Mouse (Mus musculus): ENCODE data around the gene Rnf186. TPM values are rescaled to one million over a fixed set of nuclear protein-coding genes. Genes with fewer than 3 reads are reported as not detected.
A peak's percentile ranks its signal among the peaks of the same experiment; 100 is the strongest.
"Not testable (repeated sequence)": the region's sequence is repeated elsewhere in the genome, so short reads cannot be mapped to it uniquely, and the experiment has no call there.

Gene Rnf186
- total RNA-seq, 2 experiments from 2014 or later, result not detected

DNA sequence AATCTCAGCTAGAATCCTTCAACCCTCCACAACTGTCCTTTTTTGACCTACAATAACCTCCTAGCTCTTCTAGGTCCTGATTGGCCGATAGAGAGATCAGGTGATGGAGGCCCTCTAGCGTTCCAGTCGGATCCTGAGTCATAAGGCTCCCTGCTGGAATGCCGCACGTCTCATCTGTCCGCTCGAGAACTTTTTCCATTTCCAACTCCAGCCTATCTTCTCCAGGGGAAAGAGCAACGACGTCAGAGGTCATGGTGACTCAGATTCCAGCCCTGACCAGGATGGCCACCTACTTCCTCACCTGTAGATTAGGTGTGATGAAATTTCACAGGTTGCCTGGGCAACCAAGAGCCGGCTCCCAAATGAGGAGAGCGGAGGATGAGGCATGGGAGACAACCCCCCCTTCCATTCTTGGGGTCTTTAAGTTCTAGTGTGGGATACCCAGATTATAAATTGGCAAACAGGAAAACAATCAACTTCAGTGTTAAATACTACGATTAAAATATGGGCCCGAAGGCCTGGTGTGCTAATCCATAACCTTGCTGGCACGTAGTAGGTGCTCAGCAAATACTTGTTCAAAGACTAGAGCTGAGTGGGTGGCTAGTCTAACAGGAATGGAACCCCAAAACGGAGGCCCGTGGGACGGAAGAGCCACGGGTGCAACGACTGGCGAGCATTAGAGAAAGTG is 5.4 kb downstream of the Rnf186 start:
- peak; percentile 71 for DNase-seq

DNA sequence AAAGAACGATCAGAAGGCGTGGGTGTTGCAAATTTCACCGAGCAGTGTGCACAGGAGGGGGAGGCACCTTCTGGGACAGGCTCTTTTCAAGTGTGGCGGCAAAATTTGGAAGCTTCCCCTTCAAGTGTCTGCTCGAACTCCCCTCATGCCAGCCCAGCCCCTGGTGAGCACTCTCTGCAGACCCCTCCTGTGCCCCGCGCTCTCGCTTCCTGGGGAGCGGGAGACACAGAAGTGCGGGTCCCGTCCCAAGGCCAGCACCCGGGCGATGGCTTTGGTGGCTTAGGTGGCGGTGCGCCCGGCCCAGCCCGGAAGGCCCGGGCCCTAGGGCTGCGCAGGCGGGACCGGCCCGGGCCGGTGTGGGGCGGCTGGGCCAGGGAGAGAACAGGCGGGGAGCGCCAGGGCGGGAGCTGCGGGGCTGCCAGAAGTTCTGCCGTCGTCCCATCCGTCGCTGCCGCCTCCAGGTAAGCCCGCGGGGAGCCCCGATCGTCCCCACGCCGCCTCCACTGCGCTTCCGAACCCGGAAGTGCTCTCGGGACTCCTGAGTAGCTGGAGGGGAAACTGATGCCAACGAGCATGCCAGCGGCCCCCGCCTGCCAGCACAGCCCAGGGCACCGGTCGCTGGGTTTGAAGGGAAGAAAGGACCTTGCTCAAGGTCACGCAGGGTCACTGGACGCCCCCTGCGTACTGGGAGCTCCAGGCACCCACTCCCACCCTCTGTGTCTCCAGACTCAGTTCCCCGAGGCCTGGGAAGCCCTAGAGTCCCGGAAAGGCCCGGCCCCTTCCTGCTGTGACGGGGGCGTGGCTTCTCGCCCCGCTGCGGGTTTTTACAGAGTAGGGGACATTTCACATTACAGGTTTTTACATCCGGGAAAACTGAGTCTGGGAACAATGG is 6.2 kb downstream of the Rnf186 start, which contains the start of gene Tmco4:
Tmco4 (plus strand) TSS at position 62 of the 892 bp plus-strand sequence.
- peak; percentile 70 for DNase-seq

DNA sequence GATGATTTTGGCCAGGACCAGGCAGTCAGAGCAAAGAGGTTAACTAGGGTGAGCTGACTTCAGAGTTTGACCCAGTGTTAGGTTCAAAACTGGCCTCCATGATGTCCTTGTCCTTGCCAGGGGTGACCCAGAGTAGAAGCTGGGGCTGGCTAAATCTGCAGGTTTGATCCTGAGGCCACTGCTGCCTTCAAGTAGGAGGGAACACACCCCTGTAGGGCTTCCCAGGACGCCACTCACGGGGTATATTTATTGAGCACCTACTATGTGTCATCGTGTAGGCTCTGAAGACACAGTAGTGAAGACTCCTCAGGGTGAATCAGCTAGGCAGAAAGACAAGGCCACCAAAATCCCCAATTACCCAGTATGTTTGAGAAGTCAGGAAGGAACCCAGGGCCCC is 6.8 kb downstream of the Rnf186 start:
- DNase-seq, result no peak

DNA sequence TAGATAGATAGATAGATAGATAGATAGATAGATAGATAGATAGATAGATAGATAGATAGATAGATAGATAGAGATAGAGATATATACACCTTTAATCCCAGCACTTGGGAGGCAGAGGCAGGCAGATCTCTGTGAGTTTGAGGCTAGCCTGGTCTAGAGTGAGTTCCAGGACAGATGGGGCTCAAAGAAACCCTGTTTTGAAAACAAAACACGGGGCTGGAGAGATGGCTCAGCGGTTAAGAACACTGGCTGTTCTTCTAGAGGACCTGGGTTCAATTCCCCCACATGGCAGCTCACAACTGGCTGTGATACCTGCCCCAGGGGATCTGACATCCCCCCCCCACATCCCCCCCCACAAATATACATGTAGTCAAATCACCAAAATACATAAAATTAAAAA is 7.6 kb downstream of the Rnf186 start:
- DNase-seq, result not testable (repeated sequence)

DNA sequence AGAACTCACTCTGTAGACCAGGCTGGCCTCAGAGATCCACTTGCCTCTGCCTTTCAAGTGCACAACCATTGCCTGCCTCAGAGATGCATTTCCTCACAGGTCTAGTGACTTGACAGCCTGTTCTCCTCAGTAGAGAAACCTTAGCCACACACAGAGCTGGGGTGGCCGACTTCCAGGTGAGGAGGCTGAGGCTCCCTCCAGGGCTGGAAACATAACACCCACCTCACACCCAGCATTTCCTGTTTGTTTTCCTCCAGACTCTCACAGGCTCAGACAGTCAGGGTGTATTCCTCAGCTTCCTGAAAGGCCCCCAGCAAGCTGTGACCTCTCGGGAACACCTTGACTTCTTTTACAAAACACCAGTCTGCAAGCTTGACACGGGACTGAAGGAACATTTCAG is 8.3 kb downstream of the Rnf186 start:
- peak; percentile 39 for DNase-seq

DNA sequence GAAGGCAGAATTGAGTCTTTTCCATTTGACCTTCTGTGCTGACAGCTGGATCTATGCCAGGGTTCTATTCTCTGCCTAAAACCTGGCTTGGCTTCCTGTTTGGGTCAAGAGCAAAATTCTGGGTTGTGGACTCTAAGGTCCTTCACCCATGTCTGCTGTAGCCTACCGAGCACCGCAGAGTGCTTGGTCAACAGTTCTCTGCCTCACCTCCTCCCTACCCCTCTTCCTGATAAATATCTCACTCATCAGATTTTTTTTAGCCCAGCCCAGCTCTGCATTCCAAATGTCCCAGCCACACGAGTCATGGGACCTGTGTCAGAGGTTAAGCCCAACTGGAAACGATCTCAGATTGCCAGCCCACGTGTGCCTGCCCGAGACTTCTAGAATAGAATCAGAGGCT is 9.1 kb downstream of the Rnf186 start:
- DNase-seq, result peak; percentile 28

DNA sequence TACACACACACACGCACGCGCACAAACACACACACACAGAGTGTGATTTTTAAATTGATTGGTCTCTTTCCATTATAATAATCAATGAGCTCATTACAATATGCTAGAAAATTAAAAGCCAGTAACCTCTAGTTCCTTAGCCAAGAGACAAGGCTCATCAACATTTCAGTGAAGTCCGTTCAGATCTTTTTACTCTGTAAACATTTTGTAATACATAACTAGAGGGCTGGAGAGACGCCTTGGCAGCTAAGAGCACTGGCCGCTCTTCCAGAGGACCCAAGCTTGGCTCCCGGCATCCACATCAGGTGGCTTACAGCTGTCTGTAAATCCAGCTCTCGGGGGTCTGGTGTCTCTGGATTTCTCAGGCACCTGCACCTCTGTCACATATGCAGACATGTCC is 13.1 kb downstream of the Rnf186 start:
- DNase-seq, result no peak

DNA sequence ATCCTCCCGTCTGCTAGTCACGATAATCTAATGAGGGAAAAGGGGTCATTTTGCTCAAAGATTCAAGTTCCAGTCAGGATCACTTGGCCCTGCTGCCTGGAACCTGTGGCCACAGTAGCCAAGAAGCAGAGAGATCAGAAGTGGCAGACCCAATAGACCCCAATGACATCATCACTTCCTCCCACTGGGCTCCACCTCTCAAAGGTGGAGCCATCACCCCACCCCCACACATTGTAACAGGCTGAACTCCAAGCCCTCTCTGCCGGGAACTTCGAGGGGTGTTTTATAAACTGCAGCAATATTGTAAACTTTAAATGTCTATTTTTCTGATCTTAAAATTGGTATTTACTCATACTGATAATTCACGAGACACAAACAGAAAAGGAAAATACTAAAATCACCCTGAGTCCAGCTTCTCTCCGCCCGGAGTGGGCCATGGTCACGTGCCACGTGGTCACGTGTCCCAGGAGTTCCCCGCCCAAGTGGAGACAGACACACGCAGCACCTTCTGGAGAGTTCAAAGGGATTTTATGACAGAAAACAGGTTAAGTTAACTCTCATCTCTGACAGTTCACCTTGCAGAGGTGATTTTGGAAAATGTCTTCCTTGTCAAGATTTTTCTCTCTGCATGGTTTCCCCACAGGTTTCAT is 14.0 kb downstream of the Rnf186 start:
- DNase-seq, result no peak

DNA sequence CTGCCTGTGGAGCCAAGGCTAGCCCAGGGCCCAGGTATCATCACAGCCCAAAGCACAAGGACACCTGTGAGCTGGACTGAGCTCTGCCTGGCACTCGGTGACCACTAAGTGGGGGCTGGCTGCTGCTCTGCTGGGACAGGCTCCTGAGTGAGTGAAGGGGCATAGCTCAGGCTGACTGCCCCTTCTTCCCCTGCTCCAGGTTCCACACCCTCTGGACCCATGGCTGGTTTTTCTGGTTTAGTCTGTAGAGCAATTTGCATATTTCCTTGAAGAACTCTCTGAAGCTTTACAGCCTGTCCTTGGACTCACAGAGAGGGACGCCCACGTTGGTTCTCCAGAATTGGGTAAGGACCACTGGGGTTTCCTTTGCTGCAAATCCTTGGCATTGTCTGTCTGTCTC is 16.5 kb downstream of the Rnf186 start:
- no peak for DNase-seq

DNA sequence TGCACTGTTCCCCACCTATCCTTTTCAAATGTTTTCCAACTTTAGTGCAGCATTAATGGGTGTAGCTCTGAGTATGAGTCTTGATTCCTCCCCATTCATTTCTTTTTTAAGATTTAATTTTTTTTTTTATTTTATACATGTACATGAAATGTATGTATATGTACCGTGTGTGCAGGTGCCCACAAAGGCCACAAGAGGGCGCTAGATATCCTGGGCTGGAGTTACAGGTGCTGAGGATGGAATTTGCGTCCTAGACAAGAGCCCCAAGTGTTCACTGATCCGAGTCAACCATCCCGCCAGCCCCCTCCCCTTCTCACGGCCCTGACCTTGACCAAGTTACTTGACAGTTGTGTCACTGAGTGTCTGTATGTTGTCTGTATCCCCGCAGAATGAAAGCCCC is 17.8 kb downstream of the Rnf186 start:
- DNase-seq, result no peak

DNA sequence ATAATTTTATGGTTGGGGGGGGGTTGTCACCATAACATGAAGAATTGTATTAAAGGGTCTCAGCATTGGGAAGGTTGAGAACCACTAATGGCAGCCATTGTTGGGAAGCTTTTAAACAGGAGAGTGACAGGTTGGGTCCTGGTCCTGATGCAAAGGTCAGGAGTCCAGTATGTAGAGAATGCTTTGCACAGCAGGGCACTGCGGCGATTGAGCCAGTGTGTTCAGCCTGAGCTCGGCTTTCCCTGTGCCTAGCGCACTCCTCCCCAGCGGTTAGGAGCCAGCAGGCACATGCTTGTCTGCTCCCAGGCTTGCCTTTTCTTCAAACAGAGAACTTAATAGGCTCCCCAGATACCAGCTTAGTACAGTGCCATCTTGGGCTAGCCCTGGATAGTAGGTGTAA is 19.4 kb downstream of the Rnf186 start:
- no peak for DNase-seq

DNA sequence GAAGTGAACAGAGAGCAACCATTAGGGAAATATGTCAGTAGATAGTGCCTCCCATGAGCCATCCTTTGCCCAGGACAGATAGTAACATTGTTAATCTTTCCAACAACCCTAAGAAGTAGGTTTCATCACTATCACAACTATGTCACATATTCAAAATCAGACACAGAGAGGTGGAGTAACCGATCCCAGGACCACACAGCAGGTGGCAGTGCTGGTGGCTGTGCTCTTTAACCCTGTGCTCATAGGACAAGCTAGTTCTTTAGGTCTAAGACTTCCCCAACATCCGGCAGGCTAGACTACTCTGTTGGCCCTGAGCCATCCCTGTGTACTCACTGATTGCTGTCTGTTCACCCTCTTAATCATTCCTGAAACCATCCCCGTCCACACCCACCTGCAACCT is 27.5 kb downstream of the Rnf186 start:
- no peak for DNase-seq

DNA sequence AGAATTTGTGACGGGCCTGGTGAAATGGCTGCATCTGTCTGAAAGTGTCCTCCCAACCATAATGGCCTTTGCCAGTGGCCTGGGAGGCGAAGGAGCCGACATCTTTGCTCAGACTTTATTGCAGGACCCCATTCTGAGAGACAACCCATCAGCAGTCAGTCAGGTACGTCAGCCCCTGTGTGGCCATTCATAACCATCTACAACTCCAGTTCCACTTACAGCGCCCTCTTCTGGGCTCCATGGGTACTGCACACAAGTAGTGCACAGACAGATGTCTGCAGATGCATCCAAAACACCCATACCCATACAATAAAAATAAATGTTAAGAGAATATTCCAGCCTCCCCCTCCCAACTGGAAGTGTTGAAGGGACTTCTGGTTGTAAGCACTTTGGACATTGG is 29.5 kb downstream of the Rnf186 start:
- no peak for DNase-seq

DNA sequence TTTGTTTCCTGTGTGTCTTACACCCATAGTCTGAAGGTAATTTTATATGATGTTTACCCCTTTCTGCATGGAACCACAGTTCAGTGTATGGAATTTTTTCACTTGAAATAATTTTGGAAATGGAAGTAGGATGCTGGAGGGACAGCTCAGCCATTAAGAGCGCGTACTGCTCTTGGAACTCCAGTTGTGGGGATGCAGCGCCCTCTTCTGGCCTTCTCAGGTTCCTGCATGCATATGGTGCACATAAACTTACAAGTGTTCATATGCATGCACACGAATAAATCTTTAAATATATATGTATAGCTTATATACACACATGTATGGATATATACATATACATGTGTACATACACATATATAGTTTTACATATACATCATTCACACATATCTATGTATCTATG is 30.2 kb downstream of the Rnf186 start:
- DNase-seq, result no peak

DNA sequence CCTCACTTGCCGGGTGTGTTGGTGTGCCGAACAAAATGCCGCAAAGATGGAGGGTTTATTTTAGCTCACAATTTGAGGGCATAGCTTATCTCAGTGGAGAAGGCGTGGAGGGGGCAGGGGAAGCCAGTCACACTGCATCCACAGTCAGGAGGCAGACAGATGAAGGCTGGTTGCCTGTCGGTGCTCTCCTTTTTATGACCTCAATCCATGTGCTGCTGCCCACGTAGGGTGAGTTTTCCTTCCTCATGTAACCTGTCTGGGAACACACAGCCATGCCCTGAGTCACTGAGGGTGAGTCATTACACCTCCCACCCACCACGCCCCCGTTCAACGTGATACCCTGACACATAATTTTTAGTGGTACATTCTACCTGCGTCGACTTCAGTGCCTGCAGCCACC is 31.7 kb downstream of the Rnf186 start:
- no peak for DNase-seq

DNA sequence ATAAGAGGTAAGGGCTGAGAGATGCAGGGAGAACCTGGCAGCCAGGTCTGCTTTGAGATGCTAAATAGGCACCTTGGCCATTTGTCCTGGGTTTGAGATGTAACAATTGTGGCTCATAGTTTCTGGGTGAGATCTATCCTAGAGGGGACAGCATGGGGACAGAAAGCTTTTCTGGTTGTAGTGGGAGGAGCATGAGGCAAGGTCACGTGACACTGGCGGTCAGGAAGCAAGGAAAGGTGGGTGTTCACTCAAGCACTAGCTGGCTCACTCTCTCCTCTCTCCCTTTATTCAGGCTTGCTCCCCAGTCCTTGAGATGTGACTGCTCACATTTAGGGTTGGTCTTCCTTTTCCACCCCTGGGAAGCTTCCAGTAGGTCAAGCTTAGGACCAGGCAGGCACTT is 34.1 kb downstream of the Rnf186 start:
- no peak for DNase-seq

DNA sequence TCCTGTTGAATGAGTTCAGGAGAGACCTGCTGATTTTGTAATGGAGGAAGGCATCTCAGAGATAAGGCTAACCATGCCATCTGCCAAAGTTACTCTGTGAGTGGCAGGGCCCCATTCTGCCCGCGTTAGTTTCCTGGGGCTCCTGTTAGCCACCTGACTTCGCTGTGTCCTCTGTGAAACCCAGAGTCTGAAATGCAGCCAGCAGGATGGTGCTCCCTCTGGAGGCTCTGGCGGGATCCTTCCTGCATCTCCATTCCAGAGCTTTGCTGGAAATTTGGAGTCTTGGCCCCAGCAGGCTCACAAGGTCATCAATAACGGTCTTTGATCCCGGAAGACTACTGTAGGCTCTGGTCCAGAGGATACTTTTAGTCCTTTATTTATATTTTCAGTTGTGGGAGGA is 34.5 kb downstream of the Rnf186 start:
- no peak for DNase-seq

DNA sequence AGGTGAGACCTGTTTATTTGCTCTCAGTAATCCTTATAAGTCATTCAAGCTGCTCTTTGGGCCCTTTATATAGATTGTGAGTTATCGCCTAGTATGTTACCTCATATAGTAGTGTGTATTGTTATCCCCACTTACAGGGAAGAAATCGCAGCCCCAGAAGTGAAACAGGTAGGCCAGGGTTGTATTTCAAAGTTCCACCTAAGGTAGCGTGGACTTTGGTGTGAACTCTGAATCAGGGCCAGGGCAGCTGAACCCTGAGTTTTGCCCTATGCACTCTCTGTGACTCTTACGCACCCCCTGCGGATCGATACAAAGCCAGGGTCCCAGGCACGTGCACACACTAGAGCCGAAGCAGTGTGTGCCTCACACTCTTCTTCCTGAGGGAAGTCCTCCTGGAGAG is 37.2 kb downstream of the Rnf186 start:
- DNase-seq, result no peak

DNA sequence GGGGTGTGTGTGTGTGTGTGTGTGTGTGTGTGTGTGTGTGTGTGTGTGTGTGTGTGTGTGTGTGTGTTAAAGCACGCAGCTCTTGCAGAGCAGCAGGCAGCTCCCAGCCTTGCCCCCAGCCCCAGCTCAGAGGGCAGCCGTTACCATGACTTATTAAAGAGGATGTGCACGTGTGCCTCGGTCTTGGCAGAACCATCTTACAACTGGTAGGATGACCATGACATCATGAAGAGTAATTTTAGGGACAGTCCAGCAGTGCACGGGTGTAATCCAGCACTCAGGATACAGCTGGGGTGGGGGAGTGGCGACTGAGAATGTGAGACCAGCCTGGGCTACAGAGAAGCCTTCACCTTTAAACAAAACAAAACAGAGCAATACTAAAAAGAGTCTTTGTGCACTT is 38.3 kb downstream of the Rnf186 start:
- no peak for DNase-seq

DNA sequence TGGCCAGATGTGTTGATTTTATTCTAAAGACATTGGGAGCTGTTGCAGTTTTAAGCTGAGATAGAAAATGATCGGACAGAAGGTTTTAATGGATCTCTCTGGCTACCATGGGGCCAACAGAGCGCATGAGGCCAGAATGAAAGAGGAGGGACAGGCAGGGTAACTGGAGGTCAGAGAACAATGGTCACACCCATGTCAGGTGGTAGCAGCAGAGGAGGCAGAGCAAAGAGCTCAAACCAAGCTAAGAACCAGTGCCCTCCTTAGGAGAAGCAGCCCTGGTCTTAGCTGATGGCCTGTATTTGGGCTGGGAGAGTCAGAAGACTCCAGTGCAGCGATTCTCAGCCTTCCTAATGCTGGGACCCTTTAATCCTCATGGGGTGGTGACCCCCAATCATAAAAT is 40.4 kb downstream of the Rnf186 start:
- DNase-seq, result no peak

DNA sequence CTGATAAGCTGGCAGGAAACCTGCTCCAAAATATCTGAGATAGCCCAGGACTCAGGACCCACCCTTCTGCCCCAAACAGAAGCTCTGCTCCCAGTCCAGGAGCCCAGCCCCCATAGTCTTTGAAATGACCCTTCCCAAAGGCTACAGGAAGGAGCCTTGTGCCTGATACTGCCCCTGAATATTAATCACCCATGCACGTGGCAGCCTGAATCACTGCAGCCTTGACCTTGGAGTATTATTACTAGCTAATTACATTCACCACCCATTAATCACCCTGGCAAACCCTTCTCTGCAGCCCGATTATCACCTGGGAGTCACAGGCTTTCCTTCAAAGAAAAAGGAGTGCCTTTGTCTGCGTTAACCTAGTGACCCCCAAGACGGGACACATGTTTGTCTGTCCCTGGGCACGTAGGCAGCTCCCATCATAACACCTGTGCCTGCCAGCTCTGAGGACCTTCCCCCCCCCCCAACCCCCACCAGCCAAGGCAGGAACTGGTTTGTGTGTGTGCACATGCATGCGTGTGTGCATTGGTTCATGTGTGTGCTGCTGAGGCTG is 41.1 kb downstream of the Rnf186 start:
- no peak for DNase-seq

DNA sequence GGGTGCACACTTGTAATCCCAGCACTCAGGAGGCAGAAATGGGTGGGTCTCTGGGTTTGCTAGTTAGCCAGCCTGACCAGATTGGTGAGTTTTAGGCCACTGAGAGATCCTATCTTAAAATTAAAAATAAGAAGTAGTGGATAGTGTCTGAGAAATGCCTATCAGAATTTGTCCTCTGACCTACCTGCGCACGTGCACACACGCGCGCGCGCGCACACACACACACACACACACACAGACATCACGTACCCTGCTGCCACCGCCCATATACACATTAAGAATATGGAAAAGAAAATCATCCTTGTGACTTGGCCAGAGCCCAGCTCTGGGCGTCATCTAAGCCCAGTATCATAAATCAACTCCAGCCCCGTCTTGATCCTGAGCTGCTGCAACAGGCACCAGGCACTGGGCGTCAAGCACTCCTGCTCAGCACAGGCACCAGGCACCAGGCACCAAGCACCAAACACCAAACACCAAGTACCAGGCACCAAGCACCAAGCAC is 44.3 kb downstream of the Rnf186 start:
- DNase-seq, result no peak

DNA sequence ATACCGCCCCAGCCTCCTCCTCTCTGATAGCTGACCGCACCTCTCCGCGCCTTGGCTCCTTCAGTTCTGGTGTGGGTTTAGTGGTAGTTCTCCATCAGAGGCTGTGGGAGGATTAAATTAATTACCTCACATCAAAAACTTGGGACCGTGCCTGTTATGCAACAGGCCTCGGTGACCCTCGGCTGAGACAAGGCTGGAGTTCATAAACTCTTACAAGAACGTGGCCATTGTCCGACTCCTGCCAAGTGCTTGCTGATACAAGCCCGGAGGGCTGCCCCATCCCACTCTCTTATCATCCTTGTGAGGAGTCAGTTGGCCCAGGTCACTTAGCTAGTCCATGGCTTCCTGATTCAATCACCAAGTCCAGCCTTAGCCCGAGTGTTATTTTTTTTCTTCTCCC is 46.4 kb downstream of the Rnf186 start:
- DNase-seq, result no peak
